Mouse (Mus musculus): ENCODE results near the gene Cul4a. TPM values are rescaled to one million over a fixed set of nuclear protein-coding genes. Genes with fewer than 3 reads are reported as not detected.

The Cul4a gene
- total RNA-seq, 2 experiments from 2014 or later: 57.4 to 57.9 TPM

DNA sequence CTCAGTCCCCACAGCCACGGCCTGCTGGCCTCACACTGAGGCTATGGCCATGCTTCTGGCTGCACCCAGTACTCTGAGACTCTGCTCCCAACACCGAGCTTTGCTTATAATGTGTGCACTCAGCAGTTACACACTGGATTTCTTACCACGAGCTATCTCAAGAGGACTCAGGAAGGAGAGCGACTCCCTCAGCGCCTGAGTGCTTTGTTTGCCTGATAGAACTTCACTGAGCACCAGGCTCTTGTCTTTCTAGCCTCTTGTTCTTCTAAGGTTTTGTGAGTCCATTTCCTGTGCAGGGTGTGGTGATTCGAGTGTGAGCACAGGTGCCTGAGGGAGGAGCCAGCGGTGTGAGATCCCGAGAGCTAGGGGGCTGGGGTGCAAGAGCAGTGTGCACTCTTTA, 19.5 kb downstream of the Cul4a start:
- ATAC-seq (ENCODE audit: poor library complexity, severe bottlenecking): no peak

DNA sequence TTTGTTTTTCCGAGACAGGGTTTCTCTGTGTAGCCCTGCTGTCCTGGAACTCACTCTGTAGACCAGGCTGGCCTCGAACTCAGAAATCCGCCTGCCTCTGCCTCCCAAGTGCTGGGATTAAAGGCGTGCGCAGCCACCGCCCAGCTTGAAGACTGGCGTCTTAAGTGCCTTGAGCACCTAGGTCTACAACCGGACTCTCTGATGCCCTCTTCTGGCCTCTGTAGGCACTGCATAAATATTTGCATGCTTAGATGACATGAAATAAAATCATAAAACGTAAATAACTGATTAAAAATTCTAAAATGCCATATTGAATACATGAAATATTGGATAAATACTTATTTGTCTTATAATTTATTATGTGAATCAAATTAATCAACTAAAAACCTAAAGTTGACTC, 26.8 kb downstream of the Cul4a start:
- ATAC-seq (ENCODE audit: poor library complexity, severe bottlenecking): peak; percentile 74

DNA sequence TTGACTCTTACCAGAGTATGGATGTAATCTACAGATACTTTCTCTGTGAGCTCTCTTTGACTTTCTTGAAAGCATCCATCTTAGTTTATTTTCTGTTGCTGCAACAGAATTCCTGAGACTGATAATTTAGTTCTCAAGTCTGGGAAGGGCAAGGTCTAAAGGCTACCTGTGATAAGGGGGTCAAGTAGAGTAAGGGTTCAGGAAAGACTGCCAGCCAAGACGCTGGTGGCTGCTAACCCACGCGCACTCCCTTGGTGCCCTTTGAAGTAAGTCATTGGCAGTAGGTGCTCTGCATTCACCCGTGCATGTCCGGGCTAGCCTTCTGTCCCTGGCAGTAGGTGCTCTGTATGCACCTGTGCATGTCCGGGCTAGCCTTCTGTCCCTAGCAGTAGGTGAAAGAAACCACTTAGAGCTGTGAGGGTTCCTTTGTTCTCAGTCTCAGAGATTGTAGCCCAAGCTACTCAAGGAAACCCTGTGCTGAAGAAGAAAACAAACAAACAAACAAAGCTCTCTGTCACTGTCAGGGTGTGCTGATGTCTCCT, 34.3 kb downstream of the Cul4a start:
- no peak for ATAC-seq (ENCODE audit: poor library complexity, severe bottlenecking)

DNA sequence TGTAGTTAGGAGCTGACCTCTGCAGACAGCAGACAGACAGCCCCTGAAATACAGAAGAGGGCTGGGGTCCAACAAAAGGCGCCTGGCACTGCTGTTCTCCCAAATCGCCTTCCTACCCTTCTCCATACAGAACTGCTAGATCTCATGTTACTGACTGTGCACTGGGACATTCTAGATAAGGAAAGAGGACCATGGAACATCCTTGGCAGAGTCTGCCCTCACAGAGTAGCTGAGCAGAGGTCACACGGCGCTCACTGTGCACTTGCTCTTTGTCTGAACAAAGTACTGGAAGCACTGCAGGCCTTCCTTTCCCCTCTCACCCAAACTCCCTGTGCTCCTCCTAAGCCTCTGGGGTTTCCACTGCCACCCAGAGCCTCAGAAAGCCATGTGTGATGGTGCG, 36.3 kb downstream of the Cul4a start:
- no peak for ATAC-seq (ENCODE audit: poor library complexity, severe bottlenecking)

DNA sequence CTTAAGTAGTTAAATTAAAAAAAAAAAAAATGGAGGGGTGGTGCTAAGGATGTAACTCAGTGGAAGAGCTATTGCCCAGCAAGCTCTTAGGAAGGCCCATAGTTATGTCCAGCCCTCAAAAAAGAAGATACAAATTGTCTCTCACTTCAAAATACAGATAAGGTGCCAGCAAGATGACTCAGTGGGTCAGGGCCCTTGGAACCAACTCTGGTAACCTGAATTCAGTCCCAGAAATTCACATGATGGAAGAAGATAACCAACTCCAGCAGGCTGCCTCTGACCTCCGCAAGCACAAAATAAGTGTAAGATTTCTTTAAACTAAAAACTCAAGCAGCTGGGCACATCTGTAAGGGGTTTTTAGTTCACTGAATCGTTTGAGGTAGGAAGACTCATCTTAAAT, 43.1 kb downstream of the Cul4a start:
- ATAC-seq (ENCODE audit: poor library complexity, severe bottlenecking): no peak

DNA sequence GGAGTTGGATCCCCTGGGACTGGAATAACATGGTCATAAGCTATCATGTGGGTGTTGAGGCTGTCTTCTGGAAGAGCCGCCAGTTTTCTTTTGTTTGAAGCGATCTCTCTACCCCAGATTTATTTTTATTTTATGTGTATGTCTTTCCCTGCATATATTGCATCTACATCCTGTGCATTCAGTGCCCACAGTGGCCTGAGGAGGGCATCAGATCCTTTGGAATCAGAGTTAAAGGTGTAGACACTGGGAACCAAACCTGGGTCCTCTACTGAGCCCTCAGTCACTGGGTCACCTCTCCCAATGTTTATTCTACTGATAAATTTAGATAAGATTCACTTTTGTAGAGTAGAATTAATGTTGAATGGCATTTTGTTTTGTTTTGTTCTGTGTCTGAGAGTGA, 43.9 kb downstream of the Cul4a start:
- no peak for ATAC-seq (ENCODE audit: poor library complexity, severe bottlenecking)

DNA sequence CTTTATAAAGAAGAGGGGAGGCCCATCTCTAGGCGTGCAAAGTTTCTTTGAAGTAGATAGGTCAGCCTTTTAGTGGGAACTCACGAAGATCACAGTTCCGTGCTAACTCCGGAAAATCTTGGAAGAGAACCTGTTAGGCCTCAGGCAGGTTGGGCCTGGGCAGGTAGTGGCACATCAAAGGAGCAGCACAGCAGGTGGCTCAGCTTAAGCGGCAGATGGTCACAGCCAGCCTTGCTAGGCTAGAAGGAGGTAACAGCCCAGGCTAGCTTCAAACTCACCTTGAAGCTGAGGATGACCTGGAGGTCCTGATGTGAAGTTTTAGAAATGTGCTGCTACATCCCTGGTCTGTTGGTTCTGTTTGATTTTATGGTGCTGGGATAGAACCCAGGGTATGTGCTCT, 44.4 kb downstream of the Cul4a start:
- ATAC-seq (ENCODE audit: poor library complexity, severe bottlenecking): no peak

DNA sequence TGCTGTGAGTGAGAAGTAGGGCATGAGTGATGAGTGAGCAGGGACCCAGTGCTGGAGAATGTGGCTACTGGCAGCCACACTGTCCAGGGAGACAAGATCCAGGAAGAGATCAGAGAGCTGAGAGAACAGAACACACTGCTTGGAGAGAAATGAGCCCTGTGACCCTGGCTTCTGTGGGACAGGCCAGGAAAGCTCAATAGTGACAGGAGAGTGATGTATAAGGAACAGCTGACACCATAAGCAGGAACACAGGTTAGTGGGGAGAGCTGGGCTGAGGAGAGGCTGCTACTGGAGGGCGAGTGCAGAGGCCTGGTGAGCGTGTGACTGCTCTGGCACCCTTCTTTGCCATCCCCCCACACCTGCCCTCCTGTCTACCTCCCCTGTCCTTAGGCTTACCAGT, 45.5 kb downstream of the Cul4a start:
- ATAC-seq (ENCODE audit: poor library complexity, severe bottlenecking): no peak

DNA sequence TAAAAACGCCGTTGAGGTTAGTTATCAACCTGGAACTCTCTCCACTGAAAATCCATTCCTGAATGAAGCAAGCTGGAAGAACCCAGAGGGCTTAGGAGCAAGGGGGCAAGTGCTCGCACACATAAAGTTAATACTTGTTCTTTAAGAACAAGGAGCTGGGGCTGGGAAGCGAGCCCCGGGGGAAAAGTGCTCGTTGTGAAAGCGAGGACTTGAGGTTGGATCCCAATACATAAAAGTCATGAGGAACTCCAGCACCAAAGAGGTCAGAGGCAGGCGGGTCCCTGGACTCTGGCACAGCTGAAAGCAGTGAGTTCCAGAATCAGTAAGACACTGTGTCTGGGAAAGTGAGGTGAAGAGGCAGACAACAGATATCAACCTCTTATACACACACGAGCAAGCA, 48.7 kb downstream of the Cul4a start:
- ATAC-seq (ENCODE audit: poor library complexity, severe bottlenecking): no peak

DNA sequence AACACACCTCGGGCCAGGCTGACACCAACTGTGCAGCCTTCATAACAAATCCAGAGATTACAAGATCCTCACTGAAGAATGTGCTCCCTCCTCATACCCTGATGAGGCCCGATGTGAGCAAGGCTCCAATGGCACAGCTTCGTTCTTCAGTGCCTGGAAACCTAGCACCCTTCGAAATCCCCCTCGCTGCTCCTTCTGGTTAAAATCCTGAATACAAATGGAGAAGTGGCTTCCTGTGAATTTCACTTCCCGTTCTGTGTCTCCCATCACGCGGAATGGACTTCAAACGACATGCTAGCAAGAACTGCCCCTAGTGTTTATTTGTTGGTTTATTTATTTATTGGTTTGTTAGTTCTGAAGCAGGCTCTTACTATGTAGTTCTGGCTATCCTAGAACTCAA, 49.9 kb downstream of the Cul4a start:
- ATAC-seq (ENCODE audit: poor library complexity, severe bottlenecking): peak; percentile 53

DNA sequence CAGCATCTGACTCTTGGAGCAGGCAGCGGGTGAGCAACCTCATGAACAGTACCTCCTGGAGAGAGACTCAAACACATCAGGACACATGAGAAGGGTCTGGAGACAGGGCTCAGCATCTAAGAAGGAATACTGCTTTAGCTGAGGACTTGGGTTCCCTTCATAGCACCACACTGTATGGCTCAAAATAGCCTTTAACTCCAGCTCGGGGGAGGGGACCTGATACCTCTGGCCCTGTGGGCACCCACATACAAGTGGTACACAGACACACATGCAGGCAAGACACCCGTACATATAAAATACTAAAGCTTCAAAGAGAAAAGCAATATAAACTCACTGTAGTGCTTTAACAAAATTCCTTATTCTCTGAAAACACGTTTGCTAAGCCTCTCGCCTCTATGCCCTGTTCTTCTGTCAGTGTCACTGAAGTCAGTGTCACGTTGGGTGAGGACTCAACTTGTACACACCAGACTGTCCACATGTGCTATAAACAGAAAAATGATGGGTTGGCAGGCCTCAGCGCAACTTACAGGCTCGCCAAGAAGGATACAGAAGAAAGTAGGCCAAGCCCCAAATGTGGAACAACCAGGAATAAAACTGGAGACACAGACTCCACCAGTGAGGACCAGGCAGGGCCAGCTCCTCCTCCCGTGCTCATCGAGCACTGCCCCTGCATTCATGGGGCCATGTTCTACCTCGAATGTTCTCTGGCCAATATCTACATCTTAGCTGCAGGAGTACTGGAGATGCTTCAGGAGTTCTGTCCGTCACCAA, 51.1 kb downstream of the Cul4a start:
- ATAC-seq (ENCODE audit: poor library complexity, severe bottlenecking): no peak

DNA sequence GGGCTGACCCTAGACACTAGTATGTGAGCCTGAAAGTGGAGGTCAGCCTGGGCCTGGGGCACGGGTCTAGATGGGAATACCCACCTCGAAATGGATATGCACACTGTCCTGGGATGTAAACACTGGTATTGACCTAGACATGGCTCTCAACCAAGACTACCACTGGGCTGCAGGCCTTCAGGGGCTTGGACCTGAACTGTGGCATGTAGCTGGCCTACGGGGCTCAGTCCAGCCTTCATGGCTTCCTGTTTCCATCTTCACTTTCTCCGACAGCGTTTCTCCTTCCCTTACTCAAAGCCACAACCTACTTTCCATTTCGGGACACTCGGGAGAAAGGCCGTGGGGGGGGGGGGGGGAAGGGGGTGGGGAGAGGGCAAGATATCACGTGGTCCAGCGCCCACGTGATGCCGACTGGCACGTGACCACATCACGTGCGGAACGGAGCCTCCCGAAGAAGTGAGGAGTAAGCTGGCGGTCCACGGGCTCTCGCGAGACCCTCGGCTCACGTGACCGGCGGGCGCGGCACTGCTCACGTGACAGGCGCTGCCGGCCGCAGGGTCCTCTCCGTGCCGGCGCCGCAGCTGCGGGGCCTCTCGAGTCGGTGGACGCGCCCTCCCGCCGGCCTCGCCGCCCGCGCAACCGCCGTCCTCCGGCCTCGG, 53.4 kb downstream of the Cul4a start, which contains the start of gene Lamp1:
Gene Lamp1, plus strand, starts transcription at position 444 of the 659 bp plus-strand sequence.
- peak; percentile 70 for ATAC-seq (ENCODE audit: poor library complexity, severe bottlenecking)

DNA sequence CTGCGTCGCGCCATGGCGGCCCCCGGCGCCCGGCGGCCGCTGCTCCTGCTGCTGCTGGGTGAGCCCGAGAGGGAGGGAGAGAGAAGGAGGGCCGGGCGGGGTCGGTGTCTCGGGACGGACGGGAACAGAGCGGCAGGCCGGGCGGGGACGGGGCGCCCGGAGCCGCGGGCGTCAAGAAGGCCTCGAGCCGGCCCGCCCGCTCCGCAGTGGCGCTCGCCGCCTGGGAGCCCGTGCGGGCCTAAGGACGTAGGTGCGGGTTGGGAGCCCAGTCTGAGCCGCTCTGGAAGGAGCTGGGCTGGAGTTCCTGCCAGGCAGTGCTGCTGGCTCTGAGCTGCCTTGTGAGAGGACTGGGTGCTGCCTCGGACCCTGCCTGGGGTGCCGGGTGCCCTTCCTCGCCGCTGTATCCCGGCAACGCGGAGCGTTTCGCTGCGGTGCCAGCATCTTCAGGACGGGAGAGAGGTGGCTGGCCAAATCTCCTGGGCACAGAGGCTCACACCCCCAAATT, 54.0 kb downstream of the Cul4a start:
- ATAC-seq (ENCODE audit: poor library complexity, severe bottlenecking): peak; percentile 12; the same call in 1 of the 2 replicates

DNA sequence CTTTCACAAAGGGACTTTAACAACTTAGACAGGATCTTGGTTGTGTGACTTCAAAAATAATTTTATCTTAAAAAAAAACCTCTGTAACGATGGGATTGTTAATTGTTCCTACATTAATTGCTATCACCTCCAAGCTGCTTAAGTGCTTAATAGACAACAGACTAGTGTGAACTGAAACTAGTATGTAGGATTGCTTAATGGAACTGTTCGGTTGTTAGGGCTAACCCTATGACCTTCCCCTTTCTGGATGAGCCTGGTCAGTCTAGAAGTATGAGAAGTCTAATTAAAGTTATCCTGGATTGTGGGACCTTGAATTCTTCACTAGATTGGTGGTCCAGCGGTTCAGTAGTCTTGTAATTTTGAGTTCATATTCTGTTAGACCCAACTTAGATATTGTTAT, 55.3 kb downstream of the Cul4a start:
- peak; percentile 53 for ATAC-seq (ENCODE audit: poor library complexity, severe bottlenecking)

DNA sequence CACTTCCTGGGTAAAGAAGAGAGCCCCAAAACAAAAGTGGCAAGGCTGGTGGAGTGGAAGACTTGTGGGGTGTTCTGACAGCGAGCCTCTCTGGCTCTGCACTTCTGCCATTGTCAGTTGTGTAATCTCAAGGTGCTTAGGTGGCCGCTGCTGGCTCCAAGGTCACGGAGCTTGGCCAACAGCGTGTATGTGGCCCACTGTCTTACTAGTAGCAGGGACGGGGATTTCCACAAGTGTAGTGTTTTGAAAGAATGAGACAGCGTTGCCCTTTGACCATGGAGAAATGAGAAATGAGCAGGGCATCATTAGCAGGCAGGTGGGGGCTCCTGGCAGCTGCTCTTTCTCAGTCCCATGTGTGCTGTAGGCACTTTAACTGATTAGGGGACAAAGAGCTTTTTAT, 56.7 kb downstream of the Cul4a start:
- peak; percentile 25; the same call in 1 of the 2 replicates for ATAC-seq (ENCODE audit: poor library complexity, severe bottlenecking)

DNA sequence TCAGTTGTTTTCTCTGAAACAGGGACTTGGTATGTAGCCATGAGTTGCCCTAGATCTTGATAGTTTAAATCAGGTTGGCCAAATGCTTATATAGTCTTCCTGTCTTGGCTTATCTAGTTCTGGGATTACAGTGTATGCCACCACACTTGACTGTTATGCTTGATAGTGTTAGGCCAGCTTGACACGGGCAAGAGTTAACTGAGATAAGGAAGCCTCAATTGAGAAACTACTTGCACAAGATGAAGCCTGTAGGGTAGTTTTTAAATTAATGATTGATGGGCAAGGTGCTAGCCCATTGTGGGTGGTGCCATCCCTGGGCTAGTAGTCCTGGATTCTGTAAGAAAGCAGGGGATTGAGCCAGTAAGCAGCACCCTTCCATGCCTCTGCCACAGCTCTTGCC, 58.1 kb downstream of the Cul4a start:
- ATAC-seq (ENCODE audit: poor library complexity, severe bottlenecking): no peak

DNA sequence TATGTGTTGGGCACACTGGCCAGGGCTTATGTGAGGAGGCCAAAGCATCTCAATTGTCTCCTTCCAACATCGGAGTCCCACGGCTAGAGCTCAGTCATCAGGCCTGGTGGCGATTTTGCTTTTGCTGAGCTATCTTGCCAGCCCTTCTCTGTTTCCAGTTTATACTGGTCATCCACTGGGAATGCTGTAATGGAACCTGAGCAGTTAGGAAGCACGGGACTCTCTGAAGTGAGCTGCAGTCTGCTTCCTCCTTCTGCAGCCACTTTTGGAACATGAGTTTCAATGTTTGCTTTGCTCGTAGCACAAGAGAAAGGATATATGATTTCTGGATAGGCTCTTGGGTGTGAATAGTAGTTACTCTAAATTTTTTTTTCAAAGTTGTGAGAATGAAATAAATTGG, 58.9 kb downstream of the Cul4a start:
- ATAC-seq (ENCODE audit: poor library complexity, severe bottlenecking): no peak

DNA sequence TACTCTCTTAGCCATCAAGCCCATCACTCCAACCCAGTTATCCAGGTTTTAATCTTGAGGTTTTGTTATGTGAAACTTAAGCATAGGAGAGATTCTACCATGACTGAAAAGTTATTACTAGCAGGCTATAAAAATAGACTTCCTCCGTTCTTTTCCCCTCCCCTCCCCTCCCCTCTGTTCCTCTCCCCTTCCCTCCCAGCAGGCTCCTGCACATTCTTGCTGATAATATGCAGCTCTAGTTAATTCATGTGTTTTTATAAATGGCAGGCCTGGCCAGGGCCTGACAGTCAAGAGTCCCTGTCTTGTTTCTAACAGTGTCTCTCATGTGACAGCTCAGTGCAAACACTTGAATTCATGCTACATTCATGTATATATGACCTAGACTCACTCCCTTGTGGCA, 65.1 kb downstream of the Cul4a start:
- no peak for ATAC-seq (ENCODE audit: poor library complexity, severe bottlenecking)

DNA sequence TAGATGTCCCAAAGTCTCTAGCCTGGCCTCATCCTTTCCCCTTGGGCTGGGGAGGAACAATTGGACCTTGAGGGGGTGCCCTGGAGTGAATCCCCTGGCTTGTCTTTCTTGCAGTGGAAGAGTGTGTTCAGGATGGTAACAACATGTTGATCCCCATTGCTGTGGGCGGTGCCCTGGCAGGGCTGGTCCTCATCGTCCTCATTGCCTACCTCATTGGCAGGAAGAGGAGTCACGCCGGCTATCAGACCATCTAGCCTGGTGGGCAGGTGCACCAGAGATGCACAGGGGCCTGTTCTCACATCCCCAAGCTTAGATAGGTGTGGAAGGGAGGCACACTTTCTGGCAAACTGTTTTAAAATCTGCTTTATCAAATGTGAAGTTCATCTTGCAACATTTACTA, 68.9 kb downstream of the Cul4a start:
- ATAC-seq (ENCODE audit: poor library complexity, severe bottlenecking): no peak

DNA sequence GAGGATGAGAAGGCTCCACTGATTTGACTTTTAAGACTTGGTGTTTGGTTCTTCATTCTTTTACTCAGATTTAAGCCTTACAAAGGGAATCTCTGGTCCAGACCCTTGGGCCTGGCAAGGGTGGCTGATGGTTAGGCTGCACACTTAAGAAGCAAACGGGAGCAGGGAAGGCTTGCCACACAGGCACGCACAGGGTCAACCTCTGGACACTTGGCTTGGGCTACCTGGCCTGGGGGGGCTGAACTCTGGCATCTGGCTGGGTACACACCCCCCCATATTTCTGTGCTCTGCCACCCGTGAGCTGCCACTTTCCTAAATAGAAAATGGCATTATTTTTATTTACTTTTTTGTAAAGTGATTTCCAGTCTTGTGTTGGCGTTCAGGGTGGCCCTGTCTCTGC, 69.4 kb downstream of the Cul4a start:
- no peak for ATAC-seq (ENCODE audit: poor library complexity, severe bottlenecking)

DNA sequence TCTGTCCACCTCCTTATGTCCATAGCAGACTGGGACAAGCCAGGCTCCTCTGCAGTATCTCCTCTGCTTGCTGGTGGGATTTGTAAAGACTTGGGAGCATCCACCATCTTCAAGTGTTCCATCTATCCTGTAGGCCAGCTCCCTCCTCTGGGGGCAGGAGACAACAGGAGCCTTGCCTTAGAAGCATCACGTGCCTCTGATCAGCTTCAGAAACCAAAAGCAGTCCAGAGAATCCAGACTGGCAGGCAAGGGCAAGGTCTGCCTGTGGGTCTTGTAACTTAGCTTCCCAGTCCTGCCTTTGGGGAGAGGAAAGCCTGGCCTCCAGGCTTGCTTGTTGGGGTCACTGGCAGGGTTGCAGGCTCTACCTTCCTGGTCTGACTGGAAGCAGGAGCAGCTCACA, 70.2 kb downstream of the Cul4a start:
- ATAC-seq (ENCODE audit: poor library complexity, severe bottlenecking): no peak
